Mouse (Mus musculus) embryonic facial prominence, embryonic 11.5 days (tissue): Measurements from ENCODE around the gene Cald1. TPM values are rescaled to one million over a fixed set of nuclear protein-coding genes. Genes with fewer than 3 reads are reported as not detected.

Source experiments
- ATAC-seq: fragments of 200-750 bp; cut with Nextera tagmentation; replicated peaks from 2 replicates; pipeline ENCODE4 v1.8.0; 2017; ENCODE audit warnings: low read depth; ENCODE audit not compliant: insufficient number of reproducible peaks, low FRiP score, low TSS enrichment
- DNase-seq: peaks from one replicate; pipeline ENCODE4 v3.0.0-alpha.2; 2015; ENCODE audit warnings: low spot score
- H3K27ac ChIP-seq: fragments of 300-500 bp; sonication (generic); replicated peaks from 2 replicates; pipeline ENCODE4 v1.5.1; 2014; ENCODE audit warnings: mild to moderate bottlenecking, low read depth, low read length, control low read depth
- H3K27me3 ChIP-seq: fragments of 300-500 bp; sonication (generic); 2 replicates; pipeline ENCODE4 v1.6.1; 2014; ENCODE audit warnings: mild to moderate bottlenecking, low read length, moderate library complexity, mixed read lengths; ENCODE audit not compliant: control insufficient read depth, insufficient read depth
- H3K36me3 ChIP-seq: fragments of 300-500 bp; sonication (generic); replicated peaks from 2 replicates; pipeline ENCODE4 v1.6.1; 2014; ENCODE audit warnings: low read depth, mild to moderate bottlenecking, low read length, moderate library complexity, mixed read lengths; ENCODE audit not compliant: control insufficient read depth, insufficient read depth
- H3K4me1 ChIP-seq: fragments of 300-500 bp; sonication (generic); 2 replicates; pipeline ENCODE4 v1.6.1; 2014; ENCODE audit warnings: low read length, mixed read lengths; ENCODE audit not compliant: control insufficient read depth, insufficient read depth
- H3K4me2 ChIP-seq: fragments of 300-500 bp; sonication (generic); 2 replicates; pipeline ENCODE4 v1.6.1; 2014; ENCODE audit warnings: low read depth, mild to moderate bottlenecking, control low read depth, low read length, moderate library complexity
- H3K4me3 ChIP-seq: fragments of 300-500 bp; sonication (generic); 2 replicates; pipeline ENCODE4 v1.5.1; 2014; ENCODE audit warnings: low read depth, low read length, control low read depth
- H3K9ac ChIP-seq: fragments of 300-500 bp; sonication (generic); replicated peaks from 2 replicates; pipeline ENCODE4 v1.6.1; 2014; ENCODE audit warnings: mild to moderate bottlenecking, control low read depth, low read length
- H3K9me3 ChIP-seq: fragments of 300-500 bp; sonication (generic); replicated peaks from 2 replicates; pipeline ENCODE4 v1.6.1; 2016; ENCODE audit warnings: mild to moderate bottlenecking, low read length, inconsistent platforms, mixed read lengths; ENCODE audit not compliant: control insufficient read depth
- whole genome bisulfite sequencing: fragments of 180-500 bp; shearing (Covaris S2); extraction: QIAGEN DNeasy Blood & Tissue Kit; methylation state at CpG from one replicate; pipeline ENCODE4 v1.1.7; 2014; 5-methylcytosine and 5-hydroxymethylcytosine counted together
- polyA plus RNA-seq: library from polyadenylated mRNA; unstranded; fragments of >200 nt; fragmentation: Nextera tagmentation; extraction: Ambion mirVana; gene quantifications from 2 replicates; pipeline ENCODE4 v1.2.1, GENCODE M21; 2014

Cald1 gene
- polyA plus RNA-seq, 1 experiment from 2014 or later, result 283 TPM

GRCm38 (mm10) chr6:34726104-34726503 lies 127.8 kb downstream of the Cald1 start:
- no peak overlapping the region for H3K4me2 ChIP-seq
- peaks cover 2% of the 10 kb centered on the region for H3K4me1 ChIP-seq
- no peaks in the 10 kb centered on the region for H3K36me3 ChIP-seq
- H3K9me3 ChIP-seq, result no peaks in the 10 kb centered on the region
- no peaks in the 10 kb centered on the region for H3K27me3 ChIP-seq
- ATAC-seq (no peak), DNase-seq (no peak)
- H3K9ac ChIP-seq, result no peak overlapping the region
- H3K4me3 ChIP-seq, result no peak overlapping the region
- WGBS, result 77% methylated on average over 1 of the region's 1 CpGs
- no peak overlapping the region for H3K27ac ChIP-seq

DNA sequence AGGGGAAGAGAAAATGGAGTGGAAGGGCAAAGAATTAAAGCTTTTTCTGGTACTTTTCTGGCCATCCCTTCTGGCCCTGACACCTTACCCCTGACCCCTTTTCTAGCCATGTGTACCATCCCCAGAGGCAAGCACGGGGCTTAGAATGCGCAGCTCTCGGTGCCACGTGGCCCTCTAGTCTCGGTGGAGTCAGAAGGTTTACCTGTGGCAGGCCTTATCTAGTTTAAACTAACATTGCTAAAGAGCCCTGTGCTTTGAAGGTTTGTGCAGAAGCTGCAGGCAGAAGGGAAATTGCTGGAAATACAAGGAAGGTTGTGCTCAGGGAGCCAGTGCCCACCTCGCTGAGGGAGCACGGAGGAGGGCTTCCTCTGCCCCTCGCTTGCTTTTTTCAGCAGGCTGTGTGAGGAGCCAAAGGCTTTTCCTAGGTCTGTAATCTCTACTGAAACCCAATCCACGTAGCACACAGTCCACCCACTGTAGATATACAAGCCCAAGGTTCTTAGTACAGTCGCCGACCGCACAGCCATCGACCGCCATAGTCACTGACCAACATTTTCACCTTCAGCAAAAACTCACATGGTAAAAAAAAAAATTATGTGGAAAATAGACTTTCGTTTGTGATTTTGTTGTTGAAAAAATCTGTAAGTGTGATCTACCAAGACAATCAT lies 129.2 kb downstream of the Cald1 start:
- Histone ChIP-seq H3K27ac (no peak overlapping the region), H3K27me3 (no peaks in the 10 kb centered on the region), H3K36me3 (no peaks in the 10 kb centered on the region), H3K4me1 (peaks cover 2% of the 10 kb centered on the region), H3K4me2 (no peak overlapping the region), H3K4me3 (no peak overlapping the region), H3K9me3 (no peaks in the 10 kb centered on the region), H3K9ac (no peak overlapping the region)
- WGBS, result 79% methylated on average over 15 of the region's 15 CpGs
- ATAC-seq, result no peak
- no peak for DNase-seq

DNA sequence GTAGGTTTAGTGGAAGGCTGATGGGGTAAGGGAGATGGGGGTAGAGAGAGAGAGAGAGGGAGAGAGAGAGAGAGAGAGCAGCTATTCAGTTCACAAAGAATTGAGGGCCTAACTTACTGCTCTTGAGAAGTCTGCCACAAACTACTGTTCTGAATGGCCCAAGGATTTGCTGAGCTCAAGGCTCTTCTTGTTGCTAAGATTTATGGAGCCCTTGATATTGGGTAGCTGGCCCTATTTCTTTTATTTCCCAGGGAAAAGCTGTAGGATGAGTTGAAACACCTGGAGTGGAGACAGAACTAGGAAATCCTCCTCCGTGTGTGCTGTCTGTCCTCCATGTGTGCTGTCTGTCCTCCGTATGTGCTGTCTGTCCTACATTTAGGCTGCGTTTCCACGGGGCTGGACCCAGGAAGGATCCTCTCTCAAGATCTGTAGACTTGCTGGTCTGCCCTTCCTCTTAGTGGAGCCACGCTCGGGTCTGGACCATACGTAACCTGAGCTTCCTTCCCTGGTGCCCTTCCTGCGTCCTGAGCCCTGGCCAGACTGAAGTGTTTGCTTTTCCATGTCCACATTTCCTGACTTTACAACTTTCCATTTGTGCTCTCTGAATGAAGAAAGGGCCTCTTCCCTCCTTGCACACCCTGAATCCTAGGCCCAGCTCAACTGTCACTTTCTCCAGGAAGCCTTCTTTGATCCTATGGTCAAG lies 131.3 kb downstream of the Cald1 start:
- DNase-seq (no peak), ATAC-seq (no peak)
- Histone ChIP-seq H3K27ac (no peak overlapping the region), H3K4me3 (no peak overlapping the region), H3K36me3 (no peaks in the 10 kb centered on the region), H3K9me3 (no peaks in the 10 kb centered on the region), H3K4me1 (peaks cover 2% of the 10 kb centered on the region), H3K9ac (no peak overlapping the region), H3K4me2 (no peak overlapping the region), H3K27me3 (no peaks in the 10 kb centered on the region)
- 54% methylated on average over 8 of the region's 8 CpGs for WGBS

GRCm38 (mm10) chr6:34731007-34731406 lies 132.7 kb downstream of the Cald1 start:
- Histone ChIP-seq H3K9ac (no peak overlapping the region), H3K4me3 (no peak overlapping the region), H3K27me3 (no peaks in the 10 kb centered on the region), H3K4me1 (peaks cover 2% of the 10 kb centered on the region), H3K27ac (no peak overlapping the region), H3K4me2 (no peak overlapping the region), H3K36me3 (no peaks in the 10 kb centered on the region), H3K9me3 (no peaks in the 10 kb centered on the region)
- no peak for DNase-seq
- 72% methylated on average over 6 of the region's 6 CpGs for WGBS
- ATAC-seq, result no peak

GRCm38 (mm10) chr6:34731529-34731928 lies 133.2 kb downstream of the Cald1 start:
- Histone ChIP-seq H3K36me3 (no peaks in the 10 kb centered on the region), H3K4me1 (peaks cover 2% of the 10 kb centered on the region), H3K9ac (no peak overlapping the region), H3K27ac (no peak overlapping the region), H3K9me3 (no peaks in the 10 kb centered on the region), H3K4me2 (no peak overlapping the region), H3K4me3 (no peak overlapping the region), H3K27me3 (no peaks in the 10 kb centered on the region)
- WGBS, result 44% methylated on average over 9 of the region's 9 CpGs
- ATAC-seq, result no peak
- DNase-seq, result peak; percentile 32

GRCm38 (mm10) chr6:34734940-34735695 lies 136.8 kb downstream of the Cald1 start:
- Histone ChIP-seq H3K27me3 (no peaks in the 10 kb centered on the region), H3K4me1 (peaks cover 2% of the 10 kb centered on the region), H3K9ac (no peak overlapping the region), H3K9me3 (no peaks in the 10 kb centered on the region), H3K4me2 (no peak overlapping the region), H3K27ac (no peak overlapping the region), H3K36me3 (no peaks in the 10 kb centered on the region), H3K4me3 (no peak overlapping the region)
- WGBS, result 78% methylated on average over 13 of the region's 13 CpGs
- DNase-seq, result no peak
- ATAC-seq, result no peak

DNA sequence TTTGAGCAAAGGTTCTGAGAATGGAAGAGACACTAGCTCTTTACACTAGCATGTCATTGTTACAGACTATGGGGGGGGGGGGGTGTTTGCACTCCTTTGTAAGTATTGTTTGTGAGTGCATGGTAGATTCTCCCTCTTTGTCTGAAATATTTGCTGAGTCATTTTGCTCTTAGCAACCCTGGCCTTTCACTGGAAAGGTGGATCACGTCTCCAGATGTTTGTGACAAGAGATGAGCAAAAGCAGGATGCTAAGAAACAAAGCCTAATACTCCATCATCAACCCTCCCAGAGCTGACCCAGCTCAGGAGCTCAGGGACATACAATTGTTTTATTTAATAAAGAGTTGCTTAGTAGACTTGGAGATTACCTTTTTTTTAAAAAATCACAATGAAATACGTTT lies 138.6 kb downstream of the Cald1 start:
- Histone ChIP-seq H3K36me3 (no peaks in the 10 kb centered on the region), H3K27me3 (no peaks in the 10 kb centered on the region), H3K9me3 (no peaks in the 10 kb centered on the region), H3K4me2 (no peak overlapping the region), H3K4me3 (no peak overlapping the region), H3K4me1 (no peaks in the 10 kb centered on the region), H3K9ac (no peak overlapping the region), H3K27ac (no peak overlapping the region)
- DNase-seq (no peak), ATAC-seq (no peak)
- WGBS, result 67% methylated on average over 2 of the region's 2 CpGs

GRCm38 (mm10) chr6:34743946-34744345 lies 145.6 kb downstream of the Cald1 start:
- H3K27ac ChIP-seq, result no peak overlapping the region; the same call in 1 of the 2 replicates
- H3K36me3 ChIP-seq, result peaks cover 2% of the 10 kb centered on the region
- H3K4me1 ChIP-seq, result no peaks in the 10 kb centered on the region
- H3K9me3 ChIP-seq, result no peaks in the 10 kb centered on the region
- H3K27me3 ChIP-seq, result no peaks in the 10 kb centered on the region
- no peak overlapping the region for H3K9ac ChIP-seq
- ATAC-seq, result no peak
- no peak overlapping the region for H3K4me3 ChIP-seq
- H3K4me2 ChIP-seq, result no peak overlapping the region
- WGBS, result 66% methylated on average over 4 of the region's 4 CpGs
- DNase-seq, result no peak
